Mouse (Mus musculus): ENCODE measurements around the gene Mfsd13b. TPM values are rescaled to one million over a fixed set of nuclear protein-coding genes. Genes with fewer than 3 reads are reported as not detected.
"Not testable (repeated sequence)": the region's sequence is repeated elsewhere in the genome, so short reads cannot be mapped to it uniquely, and the experiment has no call there.

Gene Mfsd13b
- polyA plus RNA-seq (2016; fragmentation: Nextera tagmentation; extraction: Ambion mirVana): 0.61 and 0.63 TPM in 2 replicates

- DNase-seq (ENCODE audit: low spot score): peak; percentile 94
- Histone ChIP-seq H3K9me3 (replicated peaks) (no peaks in the 10 kb centered on the region), H3K36me3 (no peaks in the 10 kb centered on the region), H3K4me1 (peaks cover 36% of the 10 kb centered on the region), H3K4me3 (peak within 1 kb of the TSS; percentile 94), H3K27me3 (ENCODE audit: low read depth, poor library complexity, severe bottlenecking) (no peaks in the 10 kb centered on the region), H3K27ac (replicated peaks) (peak within 1 kb of the TSS; percentile 95)
- WGBS: under 1% methylated on average over 46 of the region's 46 CpGs
These were observed at the start of gene Mfsd13b, which contains the start of gene Cdr2 for GRCm38 (mm10) chr7:120982200-120982841. TSS of gene Mfsd13b (plus strand) at chr7:120982509. TSS of gene Cdr2 (minus strand) at chr7:120982312.

GRCm38 (mm10) chr7:120933110-120933509, 49.2 kb upstream of the Mfsd13b start:
- Histone ChIP-seq H3K27ac (replicated peaks) (no peak overlapping the region), H3K4me3 (no peak overlapping the region), H3K36me3 (peaks cover 100% of the 10 kb centered on the region), H3K9me3 (replicated peaks) (no peaks in the 10 kb centered on the region), H3K4me1 (peaks cover 3% of the 10 kb centered on the region; the same call in 1 of the 2 replicates), H3K27me3 (ENCODE audit: low read depth, poor library complexity, severe bottlenecking) (no peaks in the 10 kb centered on the region)
- 90% methylated on average over 7 of the region's 7 CpGs for WGBS
- DNase-seq (ENCODE audit: low spot score): no peak

- Histone ChIP-seq H3K27ac (replicated peaks) (no peak overlapping the region), H3K9me3 (replicated peaks) (no peaks in the 10 kb centered on the region), H3K4me1 (peaks cover 3% of the 10 kb centered on the region; the same call in 1 of the 2 replicates), H3K36me3 (peaks cover 100% of the 10 kb centered on the region), H3K4me3 (no peak overlapping the region), H3K27me3 (ENCODE audit: low read depth, poor library complexity, severe bottlenecking) (no peaks in the 10 kb centered on the region)
- no peak for DNase-seq (ENCODE audit: low spot score)
- WGBS: 86% methylated on average over 5 of the region's 5 CpGs
These were observed 48.6 kb upstream of the Mfsd13b start for GRCm38 (mm10) chr7:120933680-120934195.

DNA sequence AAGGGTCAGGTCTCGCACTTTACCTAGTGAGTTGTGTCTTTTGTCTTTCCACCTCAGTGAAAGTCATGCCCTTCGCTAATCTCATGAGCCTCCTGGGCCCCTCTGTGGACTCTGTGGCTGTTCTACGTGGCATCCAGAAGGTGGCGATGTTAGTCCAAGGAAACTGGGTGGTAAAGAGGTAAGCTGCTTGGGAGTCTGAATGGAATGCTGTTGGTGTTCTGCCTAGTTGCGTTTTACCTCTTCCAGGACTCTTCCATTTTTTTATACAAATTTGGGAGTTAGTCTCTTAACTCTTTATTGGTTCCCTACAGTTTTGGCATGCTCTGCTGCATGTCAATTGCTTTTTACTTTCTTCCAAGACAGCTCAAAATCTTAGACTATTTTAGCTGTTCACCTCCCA, 47.6 kb upstream of the Mfsd13b start:
- no peaks in the 10 kb centered on the region for H3K27me3 ChIP-seq (ENCODE audit: low read depth, poor library complexity, severe bottlenecking)
- DNase-seq (ENCODE audit: low spot score): peak; percentile 51
- H3K9me3 ChIP-seq (replicated peaks): no peaks in the 10 kb centered on the region
- peaks cover 100% of the 10 kb centered on the region for H3K36me3 ChIP-seq
- no peak overlapping the region for H3K27ac ChIP-seq (replicated peaks)
- H3K4me3 ChIP-seq: no peak overlapping the region
- WGBS: 38% methylated on average over 5 of the region's 5 CpGs
- H3K4me1 ChIP-seq: peaks cover 3% of the 10 kb centered on the region; the same call in 1 of the 2 replicates

- peaks cover 3% of the 10 kb centered on the region; the same call in 1 of the 2 replicates for H3K4me1 ChIP-seq
- H3K36me3 ChIP-seq: peaks cover 100% of the 10 kb centered on the region
- H3K27ac ChIP-seq (replicated peaks): no peak overlapping the region
- H3K27me3 ChIP-seq (ENCODE audit: low read depth, poor library complexity, severe bottlenecking): no peaks in the 10 kb centered on the region
- H3K9me3 ChIP-seq (replicated peaks): no peaks in the 10 kb centered on the region
- no peak overlapping the region for H3K4me3 ChIP-seq
- no peak for DNase-seq (ENCODE audit: low spot score)
- 91% methylated on average over 4 of the region's 4 CpGs for WGBS
These were observed 45.8 kb upstream of the Mfsd13b start for GRCm38 (mm10) chr7:120936522-120936921.

DNA sequence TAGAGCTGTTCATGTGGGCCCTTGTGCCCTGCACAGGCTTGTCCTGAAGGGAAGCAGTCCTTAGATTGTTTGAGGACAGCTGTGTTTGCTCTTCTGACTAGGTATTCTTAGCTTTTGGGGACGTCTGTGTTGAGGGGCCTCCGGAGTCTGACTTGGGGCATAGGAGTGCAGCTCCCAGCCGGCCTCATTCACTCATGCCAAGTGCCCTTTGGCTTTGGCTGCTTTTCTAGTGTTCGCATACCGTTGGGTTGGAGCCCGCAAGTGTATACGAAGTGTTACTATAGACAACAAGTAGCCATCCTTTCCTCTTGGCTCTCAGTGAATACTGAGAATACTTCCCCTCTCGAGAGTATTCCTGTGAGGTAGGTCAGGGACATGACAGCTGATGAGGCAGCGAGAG, 44.1 kb upstream of the Mfsd13b start:
- Histone ChIP-seq H3K36me3 (peaks cover 100% of the 10 kb centered on the region), H3K4me1 (peaks cover 3% of the 10 kb centered on the region; the same call in 1 of the 2 replicates), H3K27ac (replicated peaks) (no peak overlapping the region), H3K9me3 (replicated peaks) (no peaks in the 10 kb centered on the region), H3K27me3 (ENCODE audit: low read depth, poor library complexity, severe bottlenecking) (no peaks in the 10 kb centered on the region), H3K4me3 (no peak overlapping the region)
- no peak for DNase-seq (ENCODE audit: low spot score)
- WGBS: 88% methylated on average over 9 of the region's 9 CpGs

DNA sequence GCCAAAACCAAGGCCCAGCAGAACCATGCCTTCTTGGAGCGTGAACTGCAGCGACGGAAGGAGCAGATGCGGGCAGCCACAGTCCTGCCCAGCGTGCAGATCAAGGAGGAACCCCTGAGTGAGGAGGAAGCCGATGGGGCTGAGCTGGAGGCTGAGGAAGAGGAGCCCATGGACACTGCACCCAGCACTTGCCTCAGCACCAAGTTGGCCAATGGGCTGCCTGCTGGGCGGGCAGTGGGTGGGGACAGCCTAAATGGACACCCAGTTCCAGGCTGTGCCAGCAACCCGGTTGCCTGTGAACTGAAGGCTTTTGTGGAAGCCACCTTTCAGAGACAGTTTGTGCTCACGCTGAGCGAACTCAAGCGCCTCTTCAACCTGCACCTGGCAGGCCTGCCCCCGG, 42.0 kb upstream of the Mfsd13b start:
- Histone ChIP-seq H3K4me1 (no peaks in the 10 kb centered on the region; the same call in 1 of the 2 replicates), H3K36me3 (peaks cover 100% of the 10 kb centered on the region), H3K27ac (replicated peaks) (no peak overlapping the region), H3K4me3 (no peak overlapping the region), H3K9me3 (replicated peaks) (no peaks in the 10 kb centered on the region), H3K27me3 (ENCODE audit: low read depth, poor library complexity, severe bottlenecking) (no peaks in the 10 kb centered on the region)
- DNase-seq (ENCODE audit: low spot score): no peak
- WGBS: 95% methylated on average over 12 of the region's 12 CpGs

- Histone ChIP-seq H3K4me3 (no peak overlapping the region), H3K4me1 (no peaks in the 10 kb centered on the region; the same call in 1 of the 2 replicates), H3K27ac (replicated peaks) (no peak overlapping the region), H3K36me3 (peaks cover 100% of the 10 kb centered on the region), H3K27me3 (ENCODE audit: low read depth, poor library complexity, severe bottlenecking) (no peaks in the 10 kb centered on the region), H3K9me3 (replicated peaks) (no peaks in the 10 kb centered on the region)
- DNase-seq (ENCODE audit: low spot score): no peak
- 94% methylated on average over 6 of the region's 6 CpGs for WGBS
These were observed 41.1 kb upstream of the Mfsd13b start for GRCm38 (mm10) chr7:120941214-120941613.

- no peak for DNase-seq (ENCODE audit: low spot score)
These were observed 39.8 kb upstream of the Mfsd13b start for GRCm38 (mm10) chr7:120942506-120942905.

DNA sequence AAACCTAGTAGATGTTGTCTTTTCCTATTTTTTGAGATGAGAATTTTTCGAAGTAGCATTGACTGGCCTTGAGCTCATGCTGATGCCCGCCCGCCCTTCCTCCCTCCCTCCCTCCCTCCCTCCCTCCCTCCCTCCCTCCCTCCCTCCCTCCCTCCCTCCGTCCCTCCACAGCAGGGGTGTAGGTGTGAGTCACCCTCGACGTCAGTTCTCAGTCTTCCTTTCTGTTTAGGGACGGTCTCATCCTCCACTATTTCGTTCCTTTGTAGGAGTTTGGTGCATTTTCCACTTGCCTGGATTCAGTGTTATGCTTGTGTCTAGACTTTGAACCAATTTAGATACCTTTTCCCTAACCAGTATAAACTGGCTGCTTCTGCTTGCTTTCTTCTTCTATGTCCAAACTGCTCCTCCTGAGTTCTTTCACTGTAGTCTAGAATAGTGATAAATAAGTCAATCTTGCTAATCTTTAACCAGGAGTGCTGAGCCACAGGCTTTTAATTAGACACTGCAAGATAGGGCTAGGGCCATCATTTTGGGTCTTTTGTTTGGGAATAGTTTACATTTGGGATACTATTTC, 38.3 kb upstream of the Mfsd13b start:
- Histone ChIP-seq H3K4me3 (no peak overlapping the region), H3K36me3 (peaks cover 92% of the 10 kb centered on the region), H3K9me3 (replicated peaks) (no peaks in the 10 kb centered on the region), H3K27ac (replicated peaks) (no peak overlapping the region), H3K4me1 (no peaks in the 10 kb centered on the region), H3K27me3 (ENCODE audit: low read depth, poor library complexity, severe bottlenecking) (no peaks in the 10 kb centered on the region)
- no peak for DNase-seq (ENCODE audit: low spot score)
- WGBS: 73% methylated on average over 6 of the region's 8 CpGs

More at GRCm38 (mm10) chr7:120942506-120942905, 39.8 kb upstream of the Mfsd13b start:
- WGBS: 95% methylated on average over 1 of the region's 1 CpGs
- no peak overlapping the region for H3K27ac ChIP-seq (replicated peaks)
- H3K27me3 ChIP-seq (ENCODE audit: low read depth, poor library complexity, severe bottlenecking): no peaks in the 10 kb centered on the region
- peaks cover 93% of the 10 kb centered on the region for H3K36me3 ChIP-seq
- no peak overlapping the region for H3K4me3 ChIP-seq
- H3K9me3 ChIP-seq (replicated peaks): no peaks in the 10 kb centered on the region
- no peaks in the 10 kb centered on the region; the same call in 1 of the 2 replicates for H3K4me1 ChIP-seq

GRCm38 (mm10) chr7:120953591-120953990, 28.7 kb upstream of the Mfsd13b start:
- 84% methylated on average over 7 of the region's 7 CpGs for WGBS
- peaks cover 61% of the 10 kb centered on the region for H3K36me3 ChIP-seq
- H3K4me1 ChIP-seq; H3K9me3 ChIP-seq (replicated peaks); H3K4me3 ChIP-seq; H3K27ac ChIP-seq (replicated peaks); H3K27me3 ChIP-seq (ENCODE audit: low read depth, poor library complexity, severe bottlenecking); DNase-seq (ENCODE audit: low spot score): not testable (repeated sequence)

GRCm38 (mm10) chr7:120960116-120960515, 22.2 kb upstream of the Mfsd13b start:
- Histone ChIP-seq H3K27ac (replicated peaks) (no peak overlapping the region), H3K27me3 (ENCODE audit: low read depth, poor library complexity, severe bottlenecking) (no peaks in the 10 kb centered on the region), H3K4me3 (no peak overlapping the region), H3K4me1 (peaks cover 8% of the 10 kb centered on the region), H3K9me3 (replicated peaks) (no peaks in the 10 kb centered on the region), H3K36me3 (peaks cover 57% of the 10 kb centered on the region)
- DNase-seq (ENCODE audit: low spot score): no peak
- 78% methylated on average over 2 of the region's 2 CpGs for WGBS

DNA sequence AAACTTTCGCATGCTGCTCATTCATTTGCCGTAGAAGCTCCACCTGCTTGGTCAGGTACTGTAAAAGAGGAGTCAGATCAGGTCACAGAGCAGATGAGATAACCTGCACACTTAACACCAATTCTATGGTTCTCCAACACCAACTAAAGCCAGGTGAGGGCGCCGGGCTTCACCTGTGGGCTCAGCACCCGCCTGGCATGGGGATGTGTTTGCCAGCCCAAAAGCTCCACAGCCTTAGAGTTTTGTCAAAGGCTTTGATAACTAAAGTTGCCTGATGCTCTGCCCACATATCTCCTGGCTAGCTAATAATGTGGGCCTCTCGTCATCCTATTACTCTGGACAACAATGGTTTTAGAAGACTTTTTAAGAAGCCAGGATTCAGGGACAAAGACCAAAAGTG, 21.7 kb upstream of the Mfsd13b start:
- H3K4me1 ChIP-seq: peaks cover 8% of the 10 kb centered on the region
- peaks cover 56% of the 10 kb centered on the region for H3K36me3 ChIP-seq
- no peak for DNase-seq (ENCODE audit: low spot score)
- whole genome bisulfite sequencing: 85% methylated on average over 6 of the region's 6 CpGs
- H3K27ac ChIP-seq (replicated peaks): no peak overlapping the region
- H3K27me3 ChIP-seq (ENCODE audit: low read depth, poor library complexity, severe bottlenecking): no peaks in the 10 kb centered on the region
- H3K4me3 ChIP-seq: no peak overlapping the region
- H3K9me3 ChIP-seq (replicated peaks): no peaks in the 10 kb centered on the region

Data from midbrain, embryonic 10.5 days (tissue).